Mouse (Mus musculus) hindbrain, embryonic 11.5 days (tissue): Measurements from ENCODE around the gene Sox5. TPM values are rescaled to one million over a fixed set of nuclear protein-coding genes. Genes with fewer than 3 reads are reported as not detected.

Experiments used
- ATAC-seq: fragments of 200-750 bp; cut with Nextera tagmentation; 2 replicates; pipeline ENCODE4 v1.8.0; 2017; ENCODE audit warnings: mild to moderate bottlenecking, moderate TSS enrichment, moderate library complexity; ENCODE audit not compliant: low FRiP score
- DNase-seq: peaks from one replicate; pipeline ENCODE4 v3.0.0-alpha.2; 2015; ENCODE audit warnings: low spot score
- H3K27ac ChIP-seq: fragments of 300-500 bp; sonication (generic); 2 replicates; pipeline ENCODE4 v1.5.1; 2014; ENCODE audit warnings: mild to moderate bottlenecking, low read depth, low read length
- H3K27me3 ChIP-seq: fragments of 300-500 bp; sonication (generic); 2 replicates; pipeline ENCODE4 v1.6.1; 2014; ENCODE audit warnings: mild to moderate bottlenecking, low read length, moderate library complexity, mixed read lengths; ENCODE audit not compliant: control insufficient read depth, insufficient read depth
- H3K36me3 ChIP-seq: fragments of 300-500 bp; sonication (generic); 2 replicates; pipeline ENCODE4 v1.6.1; 2014; ENCODE audit warnings: mild to moderate bottlenecking, low read length, moderate library complexity, mixed read lengths; ENCODE audit not compliant: control insufficient read depth, insufficient read depth
- H3K4me1 ChIP-seq: fragments of 300-500 bp; sonication (generic); replicated peaks from 2 replicates; pipeline ENCODE4 v1.6.1; 2014; ENCODE audit warnings: low read length, mixed read lengths; ENCODE audit not compliant: control insufficient read depth, insufficient read depth
- H3K4me2 ChIP-seq: fragments of 300-500 bp; sonication (generic); replicated peaks from 2 replicates; pipeline ENCODE4 v1.6.1; 2014; ENCODE audit warnings: mild to moderate bottlenecking, low read depth, low read length
- H3K4me3 ChIP-seq: fragments of 300-500 bp; sonication (generic); 2 replicates; pipeline ENCODE4 v1.5.1; 2014; ENCODE audit warnings: low read depth, low read length
- H3K9ac ChIP-seq: fragments of 300-500 bp; sonication (generic); 2 replicates; pipeline ENCODE4 v1.6.1; 2014; ENCODE audit warnings: low read depth, low read length
- H3K9me3 ChIP-seq: fragments of 300-500 bp; sonication (generic); 2 replicates; pipeline ENCODE4 v1.6.1; 2016; ENCODE audit warnings: low read length; ENCODE audit not compliant: control insufficient read depth
- WGBS: fragments of 180-500 bp; shearing (Covaris S2); extraction: QIAGEN DNeasy Blood & Tissue Kit; methylation state at CpG from one replicate; pipeline ENCODE4 v1.1.7; 2014; 5-methylcytosine and 5-hydroxymethylcytosine counted together
- polyA plus RNA-seq: library from polyadenylated mRNA; unstranded; fragments of >200 nt; fragmentation: Nextera tagmentation; extraction: Ambion mirVana; gene quantifications from 2 replicates; pipeline ENCODE4 v1.2.1, GENCODE M21; 2014

Sox5 gene
- polyA plus RNA-seq, 1 experiment from 2014 or later: 35.0 TPM

DNA sequence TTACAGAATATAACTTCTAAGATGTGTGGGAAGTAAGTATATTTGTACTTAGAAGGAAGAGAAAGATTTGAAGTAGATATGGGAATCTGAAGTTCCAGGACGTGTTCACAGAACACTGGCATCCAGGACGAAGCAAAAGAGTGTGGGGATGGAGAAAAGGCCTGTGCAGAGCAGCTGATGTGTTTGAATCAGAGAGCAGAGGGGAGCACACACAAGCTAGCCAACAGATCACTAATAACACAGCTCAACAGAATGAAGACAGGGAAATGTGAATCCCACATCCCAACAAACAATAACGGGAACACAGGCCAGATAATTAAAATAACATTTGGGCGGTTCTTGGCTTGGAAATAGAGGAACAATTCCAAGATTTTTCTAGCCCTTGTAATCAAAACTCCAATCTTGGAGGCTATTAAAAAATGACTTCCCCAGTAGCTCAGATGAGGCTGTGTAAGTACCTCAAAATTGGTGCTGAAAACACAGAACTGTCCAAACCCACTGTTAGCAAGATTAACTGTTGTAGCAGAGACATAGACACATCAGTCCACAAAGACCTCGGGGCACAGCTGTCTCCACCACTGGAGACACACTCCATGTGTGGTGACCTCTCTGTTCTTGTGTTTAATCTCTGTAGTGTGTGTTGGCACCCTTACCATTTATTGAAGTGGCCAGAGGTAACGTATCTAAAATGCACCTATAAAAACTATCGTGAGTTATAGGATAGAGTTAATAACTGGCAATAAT lies 90.3 kb downstream of the Sox5 start:
- no peak overlapping the region for H3K4me3 ChIP-seq
- DNase-seq (no peak), ATAC-seq (no peak)
- H3K36me3 ChIP-seq: no peaks in the 10 kb centered on the region
- H3K9me3 ChIP-seq: no peaks in the 10 kb centered on the region
- no peak overlapping the region for H3K9ac ChIP-seq
- H3K4me1 ChIP-seq: no peaks in the 10 kb centered on the region
- WGBS: 89% methylated on average over 7 of the region's 7 CpGs
- H3K27ac ChIP-seq: no peak overlapping the region
- H3K4me2 ChIP-seq: no peak overlapping the region
- H3K27me3 ChIP-seq: no peaks in the 10 kb centered on the region

- DNase-seq (no peak), ATAC-seq (no peak)
- Histone ChIP-seq H3K4me1 (no peaks in the 10 kb centered on the region), H3K4me2 (no peak overlapping the region), H3K9ac (no peak overlapping the region), H3K36me3 (no peaks in the 10 kb centered on the region), H3K27ac (no peak overlapping the region), H3K27me3 (no peaks in the 10 kb centered on the region), H3K9me3 (no peaks in the 10 kb centered on the region), H3K4me3 (no peak overlapping the region)
- 91% methylated on average over 3 of the region's 3 CpGs for WGBS
Measured at GRCm38 (mm10) chr6:144689076-144689475, 92.7 kb downstream of the Sox5 start.

- Histone ChIP-seq H3K4me1 (no peaks in the 10 kb centered on the region), H3K4me2 (no peak overlapping the region), H3K9ac (no peak overlapping the region), H3K27ac (no peak overlapping the region), H3K36me3 (no peaks in the 10 kb centered on the region), H3K27me3 (no peaks in the 10 kb centered on the region), H3K4me3 (no peak overlapping the region), H3K9me3 (no peaks in the 10 kb centered on the region)
- WGBS: 87% methylated on average over 8 of the region's 8 CpGs
- ATAC-seq (no peak), DNase-seq (no peak)
Measured at GRCm38 (mm10) chr6:144687681-144688080, 94.1 kb downstream of the Sox5 start.

- H3K4me2 ChIP-seq: no peak overlapping the region
- no peaks in the 10 kb centered on the region for H3K27me3 ChIP-seq
- DNase-seq: no peak
- H3K4me1 ChIP-seq: no peaks in the 10 kb centered on the region
- no peak for ATAC-seq
- no peaks in the 10 kb centered on the region for H3K9me3 ChIP-seq
- H3K27ac ChIP-seq: no peak overlapping the region
- no peak overlapping the region for H3K4me3 ChIP-seq
- H3K9ac ChIP-seq: no peak overlapping the region
- 67% methylated on average over 12 of the region's 12 CpGs for WGBS
- H3K36me3 ChIP-seq: no peaks in the 10 kb centered on the region
Measured at GRCm38 (mm10) chr6:144681045-144681789, 100.6 kb downstream of the Sox5 start.

GRCm38 (mm10) chr6:144677491-144678133 lies 104.2 kb downstream of the Sox5 start:
- Histone ChIP-seq H3K4me1 (no peaks in the 10 kb centered on the region), H3K9ac (no peak overlapping the region), H3K4me2 (no peak overlapping the region), H3K4me3 (no peak overlapping the region), H3K27me3 (no peaks in the 10 kb centered on the region), H3K9me3 (no peaks in the 10 kb centered on the region), H3K36me3 (no peaks in the 10 kb centered on the region), H3K27ac (no peak overlapping the region)
- 93% methylated on average over 9 of the region's 9 CpGs for WGBS
- no peak for DNase-seq
- no peak for ATAC-seq

DNA sequence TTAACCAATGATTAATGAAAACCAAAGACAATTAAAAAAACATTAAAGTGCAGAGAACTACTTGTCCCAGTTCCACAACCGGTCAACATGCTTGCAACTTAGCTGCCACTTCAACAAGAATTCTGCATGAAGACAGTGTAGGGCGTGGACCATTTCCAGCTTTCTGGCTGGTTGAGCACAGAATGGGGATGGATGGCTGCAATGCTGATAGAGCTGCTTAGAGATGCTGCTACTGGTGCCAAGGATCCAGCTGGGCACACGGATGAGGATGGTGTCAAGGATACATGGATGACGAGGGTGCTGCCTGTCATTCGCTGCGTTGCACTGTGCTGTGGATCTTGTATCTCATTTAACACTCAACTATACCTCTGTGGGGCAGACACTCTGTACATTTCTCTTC lies 106.7 kb downstream of the Sox5 start:
- no peak overlapping the region for H3K27ac ChIP-seq
- no peaks in the 10 kb centered on the region for H3K9me3 ChIP-seq
- H3K4me3 ChIP-seq: no peak overlapping the region
- H3K4me2 ChIP-seq: no peak overlapping the region
- 0 out of 2 replicates have a peak, but pooled peaks cover 2% of the 10 kb centered on the region for H3K4me1 ChIP-seq
- H3K27me3 ChIP-seq: no peaks in the 10 kb centered on the region
- no peak overlapping the region for H3K9ac ChIP-seq
- DNase-seq: no peak
- no peak for ATAC-seq
- H3K36me3 ChIP-seq: no peaks in the 10 kb centered on the region
- WGBS: 93% methylated on average over 6 of the region's 6 CpGs

- Histone ChIP-seq H3K27me3 (no peaks in the 10 kb centered on the region), H3K9ac (no peak overlapping the region), H3K9me3 (no peaks in the 10 kb centered on the region), H3K4me2 (no peak overlapping the region), H3K4me3 (no peak overlapping the region), H3K4me1 (0 out of 2 replicates have a peak, but pooled peaks cover 2% of the 10 kb centered on the region), H3K36me3 (no peaks in the 10 kb centered on the region), H3K27ac (no peak overlapping the region)
- no peak for DNase-seq
- 91% methylated on average over 8 of the region's 8 CpGs for WGBS
- ATAC-seq: no peak
Measured at GRCm38 (mm10) chr6:144673906-144674305, 107.9 kb downstream of the Sox5 start.

DNA sequence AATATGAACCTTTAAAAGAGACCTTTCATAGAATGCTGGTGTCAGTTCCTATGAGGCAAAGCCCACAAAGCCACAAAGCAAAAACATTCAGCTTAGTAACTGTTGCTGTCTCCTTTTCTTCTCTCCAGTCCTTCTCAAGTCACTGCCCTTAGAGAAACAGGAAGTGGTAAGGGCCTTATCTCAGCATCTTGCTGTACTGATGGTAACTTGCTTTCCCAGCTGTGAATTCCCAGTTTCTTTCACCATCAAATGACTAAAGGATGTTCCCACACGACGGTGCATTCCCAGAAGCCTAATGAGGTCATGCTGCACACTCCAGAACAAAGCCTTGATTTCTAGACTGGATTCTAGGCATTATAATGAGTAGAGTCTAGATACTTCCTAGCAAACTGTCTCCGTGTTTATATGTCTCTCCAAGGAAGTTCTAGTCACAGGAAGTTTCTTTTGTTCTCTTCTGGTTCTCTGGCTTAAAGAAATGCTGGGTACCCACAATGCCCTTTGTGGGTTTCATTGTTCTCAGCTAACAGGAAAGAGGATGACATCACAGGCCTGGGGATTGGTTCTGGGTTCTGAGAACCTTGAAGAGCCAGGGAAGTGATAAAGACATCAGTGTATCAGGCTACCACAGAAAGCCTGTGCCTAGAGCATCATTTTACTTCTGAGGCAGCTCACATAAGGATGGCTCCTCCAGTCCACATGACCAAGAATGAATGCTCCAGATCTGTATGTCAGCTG lies 111.2 kb downstream of the Sox5 start:
- no peak overlapping the region for H3K27ac ChIP-seq
- no peaks in the 10 kb centered on the region for H3K36me3 ChIP-seq
- DNase-seq: no peak
- H3K4me1 ChIP-seq: 0 out of 2 replicates have a peak, but pooled peaks cover 2% of the 10 kb centered on the region
- WGBS: 57% methylated on average over 3 of the region's 3 CpGs
- H3K9ac ChIP-seq: no peak overlapping the region
- no peaks in the 10 kb centered on the region for H3K9me3 ChIP-seq
- no peaks in the 10 kb centered on the region for H3K27me3 ChIP-seq
- ATAC-seq: no peak
- H3K4me2 ChIP-seq: no peak overlapping the region
- H3K4me3 ChIP-seq: no peak overlapping the region
